Mouse (Mus musculus) liver, embryonic 14.5 days (tissue): ENCODE data around the gene Ctsg. TPM values are rescaled to one million over a fixed set of nuclear protein-coding genes. Genes with fewer than 3 reads are reported as not detected.

Experiments used
- ATAC-seq: fragments of 200-750 bp; cut with Nextera tagmentation; 2 replicates; pipeline ENCODE4 v1.8.0; 2017; ENCODE audit warnings: moderate number of reproducible peaks, mild to moderate bottlenecking, moderate library complexity; ENCODE audit not compliant: insufficient read depth
- DNase-seq, 3 experiments: peaks; one replicate each; pipeline ENCODE4 v3.0.0-alpha.2; 2012 to 2013; ENCODE audit warnings: low read depth in 3 of 3, low spot score in 3 of 3
- H3K27ac ChIP-seq: fragments of 300-500 bp; sonication (generic); 2 replicates; pipeline ENCODE4 v1.5.1; 2014; ENCODE audit warnings: moderate library complexity, mild to moderate bottlenecking, control low read depth, inconsistent platforms
- H3K27me3 ChIP-seq: fragments of 300-500 bp; sonication (generic); 2 replicates; pipeline ENCODE4 v1.6.1; 2014; ENCODE audit warnings: mild to moderate bottlenecking, low read length, moderate library complexity; ENCODE audit not compliant: control insufficient read depth, insufficient read depth
- H3K36me3 ChIP-seq: fragments of 300-500 bp; sonication (generic); replicated peaks from 2 replicates; pipeline ENCODE4 v1.6.1; 2014; ENCODE audit warnings: low read depth; ENCODE audit not compliant: control insufficient read depth, insufficient read depth
- H3K4me1 ChIP-seq, 2 experiments: fragments of 200-500 bp in 1 of 2; fragments of 300-500 bp in 1 of 2; sonication (generic) in 1 of 2; replicated peaks; 2 replicates each; pipeline ENCODE4 v1.6.1; 2012 to 2014; ENCODE audit warnings: antibody characterized with exemption in 1 of 2, inconsistent platforms in 1 of 2, low read length in 1 of 2; ENCODE audit not compliant: control insufficient read depth in 2 of 2, insufficient read depth in 2 of 2
- H3K4me2 ChIP-seq: fragments of 300-500 bp; sonication (generic); 2 replicates; pipeline ENCODE4 v1.6.1; 2014; ENCODE audit warnings: low read depth, mild to moderate bottlenecking, control low read depth, moderate library complexity
- H3K4me3 ChIP-seq, 2 experiments: fragments of 200-500 bp in 1 of 2; fragments of 300-500 bp in 1 of 2; sonication (generic) in 1 of 2; 2 replicates each; pipeline ENCODE4 v1.5.1; 2012 to 2014; ENCODE audit warnings: low read depth in 2 of 2, low read length in 2 of 2, mild to moderate bottlenecking in 2 of 2, control low read depth in 1 of 2, inconsistent platforms in 1 of 2, moderate library complexity in 1 of 2; ENCODE audit not compliant: insufficient read depth in 1 of 2
- H3K9ac ChIP-seq: fragments of 300-500 bp; sonication (generic); replicated peaks from 2 replicates; pipeline ENCODE4 v1.6.1; 2014; ENCODE audit warnings: mild to moderate bottlenecking, control low read depth, moderate library complexity
- H3K9me3 ChIP-seq: fragments of 300-500 bp; sonication (generic); 2 replicates; pipeline ENCODE4 v1.6.1; 2016; ENCODE audit warnings: low read length, mixed read lengths; ENCODE audit not compliant: control insufficient read depth
- CTCF ChIP-seq: IDR thresholded peaks from 2 replicates; pipeline ENCODE4 v1.5.1; 2016; ENCODE audit warnings: antibody characterized with exemption, low read depth, control low read depth
- EP300 ChIP-seq: IDR thresholded peaks from 2 replicates; pipeline ENCODE4 v1.6.1; 2016; ENCODE audit warnings: antibody characterized with exemption, low read depth
- WGBS: fragments of 180-500 bp; shearing (Covaris S2); extraction: QIAGEN DNeasy Blood & Tissue Kit; methylation state at CpG from one replicate; pipeline ENCODE4 v1.1.7; 2014; ENCODE audit not compliant: insufficient replicate concordance; 5-methylcytosine and 5-hydroxymethylcytosine counted together
- polyA plus RNA-seq, 2 experiments: library from polyadenylated mRNA; depleted of rRNA in 1 of 2; stranded (reverse) in 1 of 2; unstranded in 1 of 2; fragments of >200 nt; fragmentation: Nextera tagmentation in 1 of 2; extraction: Ambion mirVana in 1 of 2; gene quantifications; 2 replicates each; pipeline versions ENCODE4 v1.2.1 to v1.2.3; 2012 to 2014

Gene Ctsg
- polyA plus RNA-seq, 2 experiments: 32.6 to 48.4 TPM

GRCm38 (mm10) chr14:56105447-56106180 lies 3.2 kb upstream of the Ctsg start:
- no peak for TF ChIP-seq EP300
- TF ChIP-seq CTCF: no peak
- Histone ChIP-seq H3K36me3 (no peaks in the 10 kb centered on the region), H3K27ac (no peak overlapping the region), H3K4me3 (no peak overlapping the region), H3K4me2 (no peak overlapping the region), H3K9ac (no peak overlapping the region), H3K4me1 (no peaks in the 10 kb centered on the region), H3K27me3 (no peaks in the 10 kb centered on the region), H3K9me3 (no peaks in the 10 kb centered on the region)
- DNase-seq (no peak), ATAC-seq (no peak)
- WGBS: 64% methylated on average over 13 of the region's 13 CpGs

GRCm38 (mm10) chr14:56105016-56105415 lies 2.6 kb upstream of the Ctsg start:
- Histone ChIP-seq H3K27ac (no peak overlapping the region), H3K4me3 (no peak overlapping the region), H3K4me2 (no peak overlapping the region), H3K36me3 (no peaks in the 10 kb centered on the region), H3K9ac (no peak overlapping the region), H3K4me1 (no peaks in the 10 kb centered on the region), H3K9me3 (no peaks in the 10 kb centered on the region), H3K27me3 (no peaks in the 10 kb centered on the region)
- WGBS: 56% methylated on average over 5 of the region's 5 CpGs
- TF ChIP-seq CTCF (no peak), EP300 (no peak)
- ATAC-seq (no peak), DNase-seq (no peak)

GRCm38 (mm10) chr14:56103452-56103851 lies 1.1 kb upstream of the Ctsg start:
- Histone ChIP-seq H3K27ac (no peak overlapping the region), H3K9me3 (no peaks in the 10 kb centered on the region), H3K36me3 (no peaks in the 10 kb centered on the region), H3K27me3 (no peaks in the 10 kb centered on the region), H3K4me1 (no peaks in the 10 kb centered on the region), H3K9ac (no peak overlapping the region), H3K4me2 (no peak overlapping the region), H3K4me3 (no peak overlapping the region)
- 59% methylated on average over 3 of the region's 3 CpGs for WGBS
- no peak for ATAC-seq
- no peak for TF ChIP-seq EP300
- no peak for TF ChIP-seq CTCF
- no peak for DNase-seq

- no peak for TF ChIP-seq EP300
- TF ChIP-seq CTCF: peak; percentile 67
- Histone ChIP-seq H3K36me3 (no peaks in the 10 kb centered on the region), H3K9me3 (no peaks in the 10 kb centered on the region), H3K27me3 (no peaks in the 10 kb centered on the region), H3K4me2 (no peak overlapping the region), H3K9ac (no peak overlapping the region), H3K27ac (no peak overlapping the region), H3K4me1 (no peaks in the 10 kb centered on the region), H3K4me3 (no peak overlapping the region)
- ATAC-seq (no peak), DNase-seq (no peak)
- 51% methylated on average over 4 of the region's 4 CpGs for WGBS
Observed at GRCm38 (mm10) chr14:56098940-56099339, 3.4 kb downstream of the Ctsg start.

GRCm38 (mm10) chr14:56097597-56097996 lies 4.8 kb downstream of the Ctsg start:
- H3K9ac ChIP-seq: no peak overlapping the region
- ATAC-seq: no peak
- no peaks in the 10 kb centered on the region for H3K27me3 ChIP-seq
- H3K27ac ChIP-seq: no peak overlapping the region
- H3K4me2 ChIP-seq: no peak overlapping the region
- H3K9me3 ChIP-seq: no peaks in the 10 kb centered on the region
- no peak overlapping the region for H3K4me3 ChIP-seq
- DNase-seq: no peak
- no peaks in the 10 kb centered on the region for H3K36me3 ChIP-seq
- H3K4me1 ChIP-seq: no peaks in the 10 kb centered on the region
- TF ChIP-seq CTCF: no peak
- no peak for TF ChIP-seq EP300
- 42% methylated on average over 1 of the region's 1 CpGs for WGBS
